Mouse (Mus musculus) erythroblast, embryonic 14.5 days (primary cell): Measurements from ENCODE around the gene Acp4.

Experiments used
- GATA1 ChIP-seq: IDR thresholded peaks from 2 replicates; pipeline ENCODE4 v1.6.1; 2012; ENCODE audit warnings: low read length, inconsistent platforms, mixed read lengths
- TAL1 ChIP-seq: IDR thresholded peaks from 3 replicates; pipeline ENCODE4 v1.6.1; 2012; ENCODE audit warnings: low read length, inconsistent platforms, mixed read lengths

- TF ChIP-seq TAL1, result no peak
- TF ChIP-seq GATA1, result no peak
Measured at GRCm38 (mm10) chr7:44305686-44306085, 48.5 kb upstream of the Acp4 start.
